Mouse (Mus musculus): ENCODE measurements around the gene Olfr1484.

GRCm38 (mm10) chr19:13631321-13631720 lies 48.0 kb downstream of the Olfr1484 start, which contains the start of gene Olfr1489:
- TF ChIP-seq CTCF (IDR thresholded peaks at IDR 0.05 in 2 of 3, conservative IDR thresholded peaks at IDR 0.05 in 1 of 3; ENCODE audit: control insufficient read depth in 1 of 3, insufficient read depth in 1 of 3, low read depth in 2 of 3, low read length in 3 of 3, poor library complexity in 1 of 3, severe bottlenecking in 1 of 3) (no peak), RCOR1 (IDR thresholded peaks at IDR 0.05; ENCODE audit: low read depth, low read length) (no peak), POLR2A (IDR thresholded peaks at IDR 0.05; ENCODE audit: control insufficient read depth in 1 of 2, insufficient read depth in 1 of 2, low read depth in 1 of 2, low read length in 2 of 2, poor library complexity in 1 of 2) (no peak), POLR2AphosphoS2 (IDR thresholded peaks at IDR 0.05; ENCODE audit: low read length) (no peak), BHLHE40 (IDR thresholded peaks at IDR 0.05; ENCODE audit: borderline replicate concordance, low read depth, low read length) (no peak), TCF12 (IDR thresholded peaks at IDR 0.05; ENCODE audit: low read depth, low read length) (no peak), MEF2A (IDR thresholded peaks at IDR 0.05; ENCODE audit: extremely low read depth, insufficient replicate concordance, low read depth, low read length, poor library complexity, severe bottlenecking) (no peak), ZMIZ1 (IDR thresholded peaks at IDR 0.05; ENCODE audit: low read depth, low read length) (no peak), UBTF (IDR thresholded peaks at IDR 0.05; ENCODE audit: borderline replicate concordance, insufficient read depth, low read depth, low read length) (no peak), CHD1 (IDR thresholded peaks at IDR 0.05; ENCODE audit: low read depth, low read length) (no peak), ZKSCAN1 (IDR thresholded peaks at IDR 0.05; ENCODE audit: low read depth, low read length) (no peak), MYC (IDR thresholded peaks at IDR 0.05; ENCODE audit: low read depth, low read length) (no peak), MAX (IDR thresholded peaks at IDR 0.05; ENCODE audit: low read length) (no peak), GATA1 (IDR thresholded peaks at IDR 0.05; ENCODE audit: low read depth, low read length) (no peak)

Measured in MEL (cell line).